Mouse (Mus musculus) forebrain, embryonic 11.5 days (tissue): ENCODE data around the gene Nme3. TPM values are rescaled to one million over a fixed set of nuclear protein-coding genes. Genes with fewer than 3 reads are reported as not detected.

Experiments used
- ATAC-seq: fragments of 200-750 bp; cut with Nextera tagmentation; replicated peaks from 2 replicates; pipeline ENCODE4 v1.8.0; 2017; ENCODE audit warnings: moderate TSS enrichment; ENCODE audit not compliant: low FRiP score
- DNase-seq: peaks from one replicate; pipeline ENCODE4 v3.0.0-alpha.2; 2017; ENCODE audit warnings: low spot score
- H3K27ac ChIP-seq: fragments of 300-500 bp; sonication (generic); 2 replicates; pipeline ENCODE4 v1.5.1; 2014; ENCODE audit warnings: low read depth, low read length
- H3K27me3 ChIP-seq: fragments of 300-500 bp; sonication (generic); 2 replicates; pipeline ENCODE4 v1.6.1; 2014; ENCODE audit warnings: mild to moderate bottlenecking, low read length, mixed read lengths; ENCODE audit not compliant: control insufficient read depth, insufficient read depth
- H3K36me3 ChIP-seq: fragments of 300-500 bp; sonication (generic); 2 replicates; pipeline ENCODE4 v1.6.1; 2014; ENCODE audit warnings: mild to moderate bottlenecking, low read length, moderate library complexity, mixed read lengths; ENCODE audit not compliant: control insufficient read depth, insufficient read depth
- H3K4me1 ChIP-seq: fragments of 300-500 bp; sonication (generic); replicated peaks from 2 replicates; pipeline ENCODE4 v1.6.1; 2014; ENCODE audit warnings: low read length, mixed read lengths; ENCODE audit not compliant: control insufficient read depth, insufficient read depth
- H3K4me2 ChIP-seq: fragments of 300-500 bp; sonication (generic); 2 replicates; pipeline ENCODE4 v1.6.1; 2014; ENCODE audit warnings: low read depth, mild to moderate bottlenecking, low read length, moderate library complexity, mixed read lengths; ENCODE audit not compliant: severe bottlenecking
- H3K4me3 ChIP-seq: fragments of 300-500 bp; sonication (generic); 2 replicates; pipeline ENCODE4 v1.5.1; 2014; ENCODE audit warnings: low read depth, low read length
- H3K9ac ChIP-seq: fragments of 300-500 bp; sonication (generic); 2 replicates; pipeline ENCODE4 v1.6.1; 2014; ENCODE audit warnings: low read length
- H3K9me3 ChIP-seq: fragments of 300-500 bp; sonication (generic); 2 replicates; pipeline ENCODE4 v1.6.1; 2016; ENCODE audit warnings: low read length, mixed read lengths; ENCODE audit not compliant: control insufficient read depth
- WGBS: fragments of 180-500 bp; shearing (Covaris S2); extraction: QIAGEN DNeasy Blood & Tissue Kit; methylation state at CpG from one replicate; pipeline ENCODE4 v1.1.7; 2014; 5-methylcytosine and 5-hydroxymethylcytosine counted together
- polyA plus RNA-seq: library from polyadenylated mRNA; unstranded; fragments of >200 nt; fragmentation: Nextera tagmentation; extraction: Ambion mirVana; gene quantifications from 2 replicates; pipeline ENCODE4 v1.2.1, GENCODE M21; 2014

Nme3 gene
- polyA plus RNA-seq, 1 experiment from 2014 or later: 60.8 TPM

- H3K27me3 ChIP-seq: no peaks in the 10 kb centered on the region
- no peak overlapping the region for H3K27ac ChIP-seq
- no peaks in the 10 kb centered on the region for H3K9me3 ChIP-seq
- no peak for DNase-seq
- peak overlapping the region; percentile 78 for H3K9ac ChIP-seq
- peak overlapping the region; percentile 87 for H3K4me3 ChIP-seq
- ATAC-seq: peak; percentile 45
- 1% methylated on average over 18 of the region's 18 CpGs for WGBS
- H3K36me3 ChIP-seq: peaks cover 8% of the 10 kb centered on the region; the same call in 1 of the 2 replicates
- peak overlapping the region; percentile 96 for H3K4me2 ChIP-seq
- peaks cover 11% of the 10 kb centered on the region; the same call in 1 of the 2 replicates for H3K4me1 ChIP-seq
These were observed 9.4 kb upstream of the Nme3 start for GRCm38 (mm10) chr17:24886932-24887271.

GRCm38 (mm10) chr17:24887291-24888080 is 8.8 kb upstream of the Nme3 start:
- Histone ChIP-seq H3K9ac (peak overlapping the region; percentile 78), H3K27me3 (no peaks in the 10 kb centered on the region), H3K27ac (no peak overlapping the region), H3K4me3 (peak overlapping the region; percentile 87), H3K4me2 (peak overlapping the region; percentile 96), H3K4me1 (peaks cover 11% of the 10 kb centered on the region; the same call in 1 of the 2 replicates), H3K36me3 (peaks cover 14% of the 10 kb centered on the region; the same call in 1 of the 2 replicates), H3K9me3 (no peaks in the 10 kb centered on the region)
- 64% methylated on average over 18 of the region's 18 CpGs for WGBS
- ATAC-seq (no peak), DNase-seq (no peak)

- Histone ChIP-seq H3K4me1 (peaks cover 13% of the 10 kb centered on the region), H3K27ac (no peak overlapping the region), H3K27me3 (no peaks in the 10 kb centered on the region), H3K4me2 (no peak overlapping the region), H3K36me3 (peaks cover 14% of the 10 kb centered on the region; the same call in 1 of the 2 replicates), H3K4me3 (no peak overlapping the region), H3K9me3 (no peaks in the 10 kb centered on the region), H3K9ac (no peak overlapping the region)
- ATAC-seq (no peak), DNase-seq (no peak)
- 91% methylated on average over 3 of the region's 3 CpGs for WGBS
These were observed 7.4 kb upstream of the Nme3 start for GRCm38 (mm10) chr17:24888862-24889261.

- Histone ChIP-seq H3K4me3 (no peak overlapping the region), H3K27ac (no peak overlapping the region)
These were observed 5.9 kb upstream of the Nme3 start for GRCm38 (mm10) chr17:24890151-24891092.

GRCm38 (mm10) chr17:24891321-24891720 is 5.0 kb upstream of the Nme3 start:
- Histone ChIP-seq H3K4me3 (no peak overlapping the region), H3K4me1 (peaks cover 18% of the 10 kb centered on the region), H3K9ac (no peak overlapping the region), H3K9me3 (no peaks in the 10 kb centered on the region), H3K4me2 (no peak overlapping the region), H3K27ac (no peak overlapping the region), H3K36me3 (peaks cover 14% of the 10 kb centered on the region; the same call in 1 of the 2 replicates), H3K27me3 (no peaks in the 10 kb centered on the region)
- 90% methylated on average over 12 of the region's 13 CpGs for WGBS
- DNase-seq: peak; percentile 48
- ATAC-seq: no peak

More at GRCm38 (mm10) chr17:24890151-24891092, 5.9 kb upstream of the Nme3 start:
- 89% methylated on average over 19 of the region's 19 CpGs for WGBS
- Histone ChIP-seq H3K4me2 (no peak overlapping the region), H3K9me3 (no peaks in the 10 kb centered on the region), H3K36me3 (peaks cover 14% of the 10 kb centered on the region; the same call in 1 of the 2 replicates), H3K9ac (no peak overlapping the region), H3K27me3 (no peaks in the 10 kb centered on the region), H3K4me1 (peaks cover 13% of the 10 kb centered on the region)
- ATAC-seq (no peak), DNase-seq (peak; percentile 49)

- ATAC-seq (no peak), DNase-seq (peak; percentile 44)
- H3K9me3 ChIP-seq: no peaks in the 10 kb centered on the region
- H3K4me1 ChIP-seq: peaks cover 20% of the 10 kb centered on the region
- no peak overlapping the region for H3K4me3 ChIP-seq
- 89% methylated on average over 12 of the region's 12 CpGs for WGBS
- H3K36me3 ChIP-seq: peaks cover 18% of the 10 kb centered on the region; the same call in 1 of the 2 replicates
- H3K27ac ChIP-seq: no peak overlapping the region
- H3K27me3 ChIP-seq: no peaks in the 10 kb centered on the region
- no peak overlapping the region for H3K4me2 ChIP-seq
- no peak overlapping the region for H3K9ac ChIP-seq
These were observed 3.5 kb upstream of the Nme3 start for GRCm38 (mm10) chr17:24892785-24893184.

GRCm38 (mm10) chr17:24893276-24893675 is 3.0 kb upstream of the Nme3 start:
- no peak for ATAC-seq
- H3K4me2 ChIP-seq: no peak overlapping the region
- H3K4me3 ChIP-seq: no peak overlapping the region
- peak; percentile 45 for DNase-seq
- H3K9ac ChIP-seq: no peak overlapping the region
- H3K27me3 ChIP-seq: no peaks in the 10 kb centered on the region
- H3K36me3 ChIP-seq: peaks cover 18% of the 10 kb centered on the region; the same call in 1 of the 2 replicates
- no peak overlapping the region for H3K27ac ChIP-seq
- H3K4me1 ChIP-seq: peaks cover 20% of the 10 kb centered on the region
- H3K9me3 ChIP-seq: no peaks in the 10 kb centered on the region
- 91% methylated on average over 2 of the region's 2 CpGs for WGBS
